Mouse (Mus musculus): Measurements from ENCODE around the gene Gpc5. TPM values are rescaled to one million over a fixed set of nuclear protein-coding genes. Genes with fewer than 3 reads are reported as not detected.

The Gpc5 gene
- total and polyA plus RNA-seq, 2 experiments from 2014 or later: 13.8 to 23.0 TPM

GRCm38 (mm10) chr14:115156597-115156996 lies 64.6 kb downstream of the Gpc5 start:
- no peaks in the 10 kb centered on the region for H3K27me3 ChIP-seq (ENCODE audit: insufficient read depth, low read length)
- ATAC-seq (ENCODE audit: low FRiP score): no peak
- H3K4me3 ChIP-seq (ENCODE audit: low read depth, low read length): no peak overlapping the region
- no peak overlapping the region for H3K27ac ChIP-seq (ENCODE audit: low read depth, low read length)
- H3K4me1 ChIP-seq (ENCODE audit: insufficient read depth, low read length): no peaks in the 10 kb centered on the region
- WGBS: 31% methylated on average over 4 of the region's 4 CpGs
- no peak overlapping the region for H3K9ac ChIP-seq (replicated peaks; ENCODE audit: low read length, poor library complexity, severe bottlenecking)
- no peak for DNase-seq (ENCODE audit: low spot score)
- no peaks in the 10 kb centered on the region for H3K36me3 ChIP-seq (ENCODE audit: insufficient read depth, low read length)
- no peak for TF ChIP-seq CTCF (IDR thresholded peaks at IDR 0.05)
- no peak overlapping the region for H3K4me2 ChIP-seq (ENCODE audit: low read depth, low read length, poor library complexity, severe bottlenecking)
- no peaks in the 10 kb centered on the region for H3K9me3 ChIP-seq (ENCODE audit: low read length)

GRCm38 (mm10) chr14:115177322-115177836 lies 85.4 kb downstream of the Gpc5 start:
- Histone ChIP-seq H3K4me3 (ENCODE audit: low read depth, low read length) (no peak overlapping the region), H3K27me3 (ENCODE audit: insufficient read depth, low read length) (no peaks in the 10 kb centered on the region), H3K4me2 (ENCODE audit: low read depth, low read length, poor library complexity, severe bottlenecking) (no peak overlapping the region), H3K9me3 (ENCODE audit: low read length) (no peaks in the 10 kb centered on the region), H3K36me3 (ENCODE audit: insufficient read depth, low read length) (no peaks in the 10 kb centered on the region), H3K27ac (ENCODE audit: low read depth, low read length) (no peak overlapping the region), H3K9ac (replicated peaks; ENCODE audit: low read length, poor library complexity, severe bottlenecking) (no peak overlapping the region), H3K4me1 (ENCODE audit: insufficient read depth, low read length) (no peaks in the 10 kb centered on the region)
- DNase-seq (ENCODE audit: low spot score): peak; percentile 4
- no peak for ATAC-seq (ENCODE audit: low FRiP score)
- 52% methylated on average over 3 of the region's 3 CpGs for WGBS
- no peak for TF ChIP-seq CTCF (IDR thresholded peaks at IDR 0.05)

DNA sequence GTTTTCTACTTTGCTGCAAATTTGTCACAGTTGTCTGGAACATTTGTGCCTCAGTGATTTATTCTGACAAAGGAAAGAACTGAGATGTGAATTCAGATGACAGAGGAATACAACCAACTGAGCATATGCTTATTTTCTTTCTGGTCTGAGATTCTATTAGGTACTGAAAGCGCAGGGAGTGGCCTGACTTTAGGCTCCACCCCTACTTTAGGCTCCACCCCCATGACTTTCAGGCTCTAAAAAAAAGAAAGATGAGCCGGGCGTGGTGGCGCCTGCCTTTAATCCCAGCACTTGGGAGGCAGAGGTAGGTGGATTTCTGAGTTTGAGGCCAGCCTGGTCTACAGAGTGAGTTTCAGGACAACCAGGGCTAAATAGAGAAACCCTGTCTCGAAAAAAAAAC lies 87.9 kb downstream of the Gpc5 start:
- Histone ChIP-seq H3K9me3 (ENCODE audit: low read length) (no peaks in the 10 kb centered on the region), H3K4me2 (ENCODE audit: low read depth, low read length, poor library complexity, severe bottlenecking) (no peak overlapping the region), H3K4me1 (ENCODE audit: insufficient read depth, low read length) (no peaks in the 10 kb centered on the region), H3K27me3 (ENCODE audit: insufficient read depth, low read length) (no peaks in the 10 kb centered on the region), H3K27ac (ENCODE audit: low read depth, low read length) (no peak overlapping the region), H3K4me3 (ENCODE audit: low read depth, low read length) (no peak overlapping the region), H3K36me3 (ENCODE audit: insufficient read depth, low read length) (no peaks in the 10 kb centered on the region), H3K9ac (replicated peaks; ENCODE audit: low read length, poor library complexity, severe bottlenecking) (no peak overlapping the region)
- ATAC-seq (ENCODE audit: low FRiP score): no peak
- 84% methylated on average over 5 of the region's 5 CpGs for WGBS
- no peak for DNase-seq (ENCODE audit: low spot score)
- TF ChIP-seq CTCF (IDR thresholded peaks at IDR 0.05): no peak

DNA sequence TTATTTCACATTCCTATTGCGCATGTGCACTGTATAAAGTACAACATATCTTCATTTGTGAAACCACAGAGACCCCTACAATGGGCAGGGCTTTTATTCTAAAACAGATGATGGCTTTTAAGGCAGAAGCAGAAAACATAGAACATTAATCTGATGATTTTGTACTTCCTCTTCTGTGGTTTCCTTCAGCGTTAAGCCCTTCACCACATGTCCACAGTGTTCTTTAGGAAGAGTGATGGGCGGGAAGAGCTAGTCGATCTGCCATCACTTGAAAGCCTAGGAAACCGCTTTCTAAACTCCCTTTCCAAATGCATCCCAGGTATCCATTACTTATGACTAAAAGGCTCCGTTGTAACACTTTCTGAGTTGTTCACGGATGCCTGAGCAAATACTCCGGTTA lies 96.2 kb downstream of the Gpc5 start:
- Histone ChIP-seq H3K4me1 (ENCODE audit: insufficient read depth, low read length) (no peaks in the 10 kb centered on the region), H3K4me2 (ENCODE audit: low read depth, low read length, poor library complexity, severe bottlenecking) (no peak overlapping the region), H3K4me3 (ENCODE audit: low read depth, low read length) (no peak overlapping the region), H3K9me3 (ENCODE audit: low read length) (no peaks in the 10 kb centered on the region), H3K9ac (replicated peaks; ENCODE audit: low read length, poor library complexity, severe bottlenecking) (no peak overlapping the region), H3K27me3 (ENCODE audit: insufficient read depth, low read length) (no peaks in the 10 kb centered on the region), H3K27ac (ENCODE audit: low read depth, low read length) (no peak overlapping the region), H3K36me3 (ENCODE audit: insufficient read depth, low read length) (no peaks in the 10 kb centered on the region)
- DNase-seq (ENCODE audit: low spot score) (no peak), ATAC-seq (ENCODE audit: low FRiP score) (no peak)
- TF ChIP-seq CTCF (IDR thresholded peaks at IDR 0.05): no peak
- WGBS: 87% methylated on average over 8 of the region's 8 CpGs

GRCm38 (mm10) chr14:115228075-115228474 lies 136.1 kb downstream of the Gpc5 start:
- no peak overlapping the region for H3K4me3 ChIP-seq (ENCODE audit: low read depth, low read length)

GRCm38 (mm10) chr14:115236387-115236786 lies 144.4 kb downstream of the Gpc5 start:
- TF ChIP-seq CTCF (IDR thresholded peaks at IDR 0.05): no peak
- Histone ChIP-seq H3K4me3 (ENCODE audit: low read depth, low read length) (no peak overlapping the region), H3K4me2 (ENCODE audit: low read depth, low read length, poor library complexity, severe bottlenecking) (no peak overlapping the region), H3K4me1 (ENCODE audit: insufficient read depth, low read length) (no peaks in the 10 kb centered on the region), H3K9me3 (ENCODE audit: low read length) (no peaks in the 10 kb centered on the region), H3K9ac (replicated peaks; ENCODE audit: low read length, poor library complexity, severe bottlenecking) (no peak overlapping the region), H3K36me3 (ENCODE audit: insufficient read depth, low read length) (no peaks in the 10 kb centered on the region), H3K27me3 (ENCODE audit: insufficient read depth, low read length) (no peaks in the 10 kb centered on the region), H3K27ac (ENCODE audit: low read depth, low read length) (no peak overlapping the region)
- no peak for DNase-seq (ENCODE audit: low spot score)
- WGBS: 77% methylated on average over 4 of the region's 4 CpGs
- ATAC-seq (ENCODE audit: low FRiP score): no peak

More at GRCm38 (mm10) chr14:115228075-115228474, 136.1 kb downstream of the Gpc5 start:
- H3K27me3 ChIP-seq (ENCODE audit: insufficient read depth, low read length): no peaks in the 10 kb centered on the region
- H3K27ac ChIP-seq (ENCODE audit: low read depth, low read length): no peak overlapping the region
- H3K9me3 ChIP-seq (ENCODE audit: low read length): no peaks in the 10 kb centered on the region
- TF ChIP-seq CTCF (IDR thresholded peaks at IDR 0.05): no peak
- ATAC-seq (ENCODE audit: low FRiP score): no peak
- DNase-seq (ENCODE audit: low spot score): no peak
- no peak overlapping the region for H3K4me2 ChIP-seq (ENCODE audit: low read depth, low read length, poor library complexity, severe bottlenecking)
- no peaks in the 10 kb centered on the region for H3K36me3 ChIP-seq (ENCODE audit: insufficient read depth, low read length)
- H3K4me1 ChIP-seq (ENCODE audit: insufficient read depth, low read length): no peaks in the 10 kb centered on the region
- WGBS: 83% methylated on average over 5 of the region's 5 CpGs
- no peak overlapping the region for H3K9ac ChIP-seq (replicated peaks; ENCODE audit: low read length, poor library complexity, severe bottlenecking)
